Mouse (Mus musculus): ENCODE results near the gene Asap2.
A peak's percentile ranks its signal among the peaks of the same experiment; 100 is the strongest.
"Not testable (repeated sequence)": the region's sequence is repeated elsewhere in the genome, so short reads cannot be mapped to it uniquely, and the experiment has no call there.

The Asap2 gene

DNA sequence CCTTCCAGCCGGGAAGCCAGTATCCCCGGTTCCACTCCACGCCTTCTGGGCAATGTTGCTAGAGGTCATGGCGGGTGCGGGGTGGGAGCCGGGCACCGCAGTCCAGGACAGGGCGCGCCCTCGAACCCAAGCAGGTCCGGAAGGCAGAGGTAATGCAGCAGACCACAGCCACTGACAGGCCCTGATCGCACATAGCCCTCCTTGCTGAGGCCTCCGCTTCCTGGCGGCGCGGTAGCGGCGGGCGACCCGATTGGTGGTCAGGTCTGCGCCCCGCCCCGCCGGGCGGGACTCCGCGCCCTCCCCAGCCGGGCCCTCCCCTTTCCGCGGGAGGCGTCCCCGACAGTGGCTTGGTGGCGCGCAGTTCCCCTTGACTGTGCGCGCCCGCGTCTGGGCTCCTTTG is at the start of gene Asap2:
Asap2 (plus strand) TSS at position 328 of the 400 bp plus-strand sequence.
- peak; percentile 51 to 60 for DNase-seq (ENCODE audit: low spot score in 2 of 2)

DNA sequence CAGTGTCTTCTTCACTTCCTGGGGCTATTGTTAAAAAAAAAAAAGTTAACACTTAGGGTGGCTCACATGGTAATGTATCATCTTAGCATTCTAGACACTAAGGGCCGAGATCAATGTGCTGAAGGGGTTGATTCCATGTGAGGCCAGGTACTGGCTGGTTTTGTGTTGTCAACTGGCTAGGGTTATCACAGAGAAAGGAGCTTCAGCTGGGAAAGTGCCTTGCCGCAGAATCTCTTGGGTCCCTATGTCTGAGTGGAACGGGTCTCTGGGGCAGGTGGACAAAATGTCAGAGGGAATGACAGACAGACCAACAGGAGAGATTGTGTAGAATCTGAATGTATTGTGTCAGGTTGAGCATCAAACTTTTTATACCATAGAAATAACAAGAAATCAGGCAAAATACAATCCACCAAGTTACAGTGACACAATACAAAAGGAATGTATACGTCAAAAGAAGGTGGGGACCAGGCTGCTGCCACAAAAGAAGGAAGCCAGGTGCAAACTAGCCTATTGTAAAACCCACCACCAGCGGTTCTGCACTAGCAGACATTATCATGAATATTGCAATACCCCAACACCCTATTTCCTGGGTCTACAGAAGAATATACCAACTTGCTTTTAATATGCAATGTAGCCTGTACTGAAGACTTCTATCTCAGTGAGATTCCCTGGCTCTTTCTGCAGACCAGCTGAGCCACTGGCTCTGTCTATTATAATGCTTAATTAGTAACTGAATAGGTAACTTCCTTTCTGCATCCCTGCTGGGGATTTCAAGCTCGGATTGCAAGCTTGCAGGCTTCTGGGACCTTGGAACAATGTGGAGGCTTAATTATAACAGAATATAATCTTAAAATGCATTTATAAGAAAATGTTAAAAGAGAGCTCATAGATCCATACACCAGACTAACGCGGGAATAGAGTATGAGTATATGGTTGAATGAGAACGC is 42.9 kb upstream of the Asap2 start:
- DNase-seq (ENCODE audit: low spot score in 2 of 2) = not testable (repeated sequence)

DNA sequence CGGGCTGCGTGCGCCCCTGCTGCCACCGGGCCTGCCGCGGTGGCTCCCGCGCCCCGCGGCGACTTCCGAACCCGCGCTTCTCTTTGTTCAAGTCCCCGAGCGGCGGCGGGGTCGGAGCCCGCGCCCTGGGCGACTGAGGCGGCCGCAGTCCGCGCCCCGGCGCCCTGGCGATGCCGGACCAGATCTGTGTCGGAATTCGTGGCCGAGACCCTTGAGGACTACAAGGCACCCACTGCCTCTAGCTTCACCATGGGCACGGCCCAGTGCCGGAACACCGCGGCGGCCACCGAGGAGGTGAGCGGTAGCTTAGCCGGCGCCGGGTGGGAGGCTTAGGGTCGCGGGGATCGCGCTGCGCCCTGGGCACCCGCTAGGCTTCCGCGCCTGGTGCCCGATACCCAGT is 320 bp downstream of the Asap2 start:
- DNase-seq (ENCODE audit: low spot score in 2 of 2) = not testable (repeated sequence)

DNA sequence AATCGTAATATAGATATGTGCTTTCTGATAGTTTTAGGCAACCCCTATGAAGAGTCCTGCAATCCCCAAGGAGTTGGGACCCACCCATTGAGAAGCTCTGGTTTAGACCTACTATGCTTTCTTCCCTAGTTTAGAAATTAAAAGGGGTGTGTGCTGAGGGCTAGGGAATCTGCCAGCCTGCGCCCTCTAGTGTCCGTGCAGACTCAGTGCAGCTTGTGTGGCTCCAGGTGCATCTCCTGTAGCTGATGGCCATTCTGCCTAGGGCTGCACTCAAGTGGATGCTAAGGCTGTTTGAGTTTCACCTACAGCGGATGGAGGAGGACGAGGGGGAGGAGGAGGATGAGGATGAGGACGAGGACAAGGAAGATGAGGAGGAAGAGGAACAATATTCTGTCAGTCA is 40.6 kb downstream of the Asap2 start:
- DNase-seq (ENCODE audit: low spot score in 2 of 2) = not testable (repeated sequence)

DNA sequence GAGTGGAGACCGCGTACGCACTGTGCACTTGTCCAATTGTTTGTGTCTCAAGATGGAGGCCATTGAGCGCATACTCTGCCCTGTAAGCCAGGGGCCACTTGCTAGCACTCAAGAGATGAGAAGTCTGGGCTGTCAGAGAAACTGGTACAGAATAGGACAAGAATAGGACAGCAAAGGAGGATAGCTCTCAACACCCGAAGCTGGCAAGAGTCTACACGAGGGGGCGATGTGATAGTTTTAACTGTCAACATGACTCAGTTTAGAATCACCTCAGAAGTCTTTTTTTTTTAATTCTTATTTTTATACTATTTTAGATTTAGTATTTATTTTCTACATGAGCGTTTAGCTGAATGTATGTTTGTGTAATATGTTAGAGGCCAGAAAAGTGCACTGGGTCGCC is 56.5 kb downstream of the Asap2 start:
- not testable (repeated sequence) for DNase-seq (ENCODE audit: low spot score in 2 of 2)

DNA sequence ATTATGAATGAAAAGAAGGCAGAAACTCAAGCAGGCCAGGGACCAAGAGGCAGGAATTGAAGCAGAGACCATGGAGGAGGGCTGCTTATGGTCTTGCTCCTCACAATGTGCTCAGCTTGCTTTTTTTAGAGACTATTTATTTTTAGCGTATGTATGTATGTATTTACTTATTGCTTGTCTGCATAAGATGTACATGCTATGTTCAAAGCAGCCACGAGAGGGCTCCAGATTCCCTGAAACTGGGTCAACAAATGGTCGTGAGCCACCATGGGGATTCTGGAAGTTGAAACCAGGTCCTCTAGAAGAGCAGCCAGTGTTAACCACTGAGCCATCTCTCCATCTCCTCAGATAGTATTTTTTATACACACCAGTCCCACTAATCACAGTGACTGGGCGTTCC is 85.5 kb downstream of the Asap2 start:
- DNase-seq (ENCODE audit: low spot score in 2 of 2) = peak; percentile 49 to 61

DNA sequence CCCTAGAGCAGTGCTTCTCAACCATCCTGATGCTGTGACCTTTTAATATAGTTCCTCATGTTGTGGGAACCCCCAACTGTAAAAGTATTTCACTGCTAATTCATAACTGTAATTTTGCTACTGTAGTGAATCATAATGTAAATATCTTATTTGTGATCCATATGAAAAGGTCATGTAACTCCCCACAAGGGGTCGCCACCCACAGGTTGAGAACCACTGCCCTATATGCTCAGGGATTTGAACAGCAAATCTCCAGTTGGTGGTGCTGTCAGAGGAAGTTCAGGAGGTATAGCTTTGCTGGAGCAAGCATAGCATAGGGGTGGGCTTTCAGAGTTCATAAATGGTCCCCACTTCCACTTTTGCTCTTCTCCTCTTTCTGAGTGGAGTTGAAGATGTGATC is 99.9 kb downstream of the Asap2 start:
- DNase-seq (ENCODE audit: low spot score in 2 of 2) = peak; percentile 2 to 4

DNA sequence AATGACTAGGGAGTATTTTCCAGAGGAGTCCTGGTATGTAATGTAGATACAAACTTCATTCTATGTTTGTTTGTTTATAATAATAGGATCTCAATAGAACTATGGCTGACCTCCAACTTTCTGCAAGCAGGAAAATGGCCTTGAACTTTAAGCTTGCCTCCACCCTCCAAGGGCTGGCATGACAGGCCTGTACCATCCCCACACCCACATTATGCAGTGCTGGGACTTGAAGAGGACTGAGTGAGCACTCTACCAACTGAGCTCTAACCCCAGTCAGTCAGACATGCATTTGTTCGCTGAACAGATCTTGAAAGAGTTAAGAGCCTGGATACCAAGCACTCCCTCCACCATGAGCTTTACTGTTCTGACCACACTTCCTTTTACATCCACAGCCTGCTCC is 102.2 kb downstream of the Asap2 start:
- not testable (repeated sequence) for DNase-seq (ENCODE audit: low spot score in 2 of 2)

DNA sequence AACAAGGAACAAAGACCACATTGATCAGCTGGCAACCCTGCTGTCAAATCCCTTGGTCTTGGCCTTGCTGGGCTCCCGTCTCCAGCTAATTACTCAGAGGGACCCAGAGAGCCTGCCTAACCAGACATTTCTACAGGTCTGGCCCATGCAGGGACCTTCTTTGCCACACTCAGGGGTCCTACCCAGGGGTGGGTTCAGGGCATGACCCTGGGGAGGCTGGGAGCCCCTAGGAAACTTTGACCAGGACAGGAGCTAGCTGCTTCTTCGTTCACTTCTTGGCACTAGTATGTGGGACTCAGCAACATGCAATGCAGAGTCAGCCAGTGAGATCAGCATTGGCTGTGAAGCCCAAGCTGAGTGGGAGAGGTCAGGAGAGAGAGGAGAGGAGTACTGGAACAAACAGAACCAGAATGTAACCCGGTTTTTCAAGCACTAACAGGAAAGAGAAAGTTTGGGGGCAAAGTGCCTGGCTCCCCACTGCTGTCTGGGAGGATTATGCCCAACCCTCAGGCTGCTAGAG is 107.6 kb downstream of the Asap2 start:
- not testable (repeated sequence) for DNase-seq (ENCODE audit: low spot score in 2 of 2)

DNA sequence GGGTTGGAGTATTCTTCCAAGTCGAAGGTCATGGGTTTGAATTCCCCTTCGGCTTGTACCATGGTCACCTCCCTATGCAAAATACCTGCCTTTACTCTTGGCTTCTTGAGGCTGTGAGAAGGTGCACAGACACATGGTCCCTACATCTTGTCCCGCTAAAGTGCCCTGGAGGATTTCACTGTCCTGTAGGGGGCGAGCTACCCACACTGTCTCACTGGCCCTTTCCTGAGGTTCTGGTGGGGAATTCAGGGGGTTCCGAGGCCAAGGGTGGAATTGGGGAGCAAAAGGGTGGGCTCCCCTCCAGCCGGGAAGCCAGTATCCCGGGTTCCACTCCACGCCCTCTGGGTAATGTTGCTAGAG is 120.8 kb downstream of the Asap2 start:
- DNase-seq (ENCODE audit: low spot score in 2 of 2) = not testable (repeated sequence)

DNA sequence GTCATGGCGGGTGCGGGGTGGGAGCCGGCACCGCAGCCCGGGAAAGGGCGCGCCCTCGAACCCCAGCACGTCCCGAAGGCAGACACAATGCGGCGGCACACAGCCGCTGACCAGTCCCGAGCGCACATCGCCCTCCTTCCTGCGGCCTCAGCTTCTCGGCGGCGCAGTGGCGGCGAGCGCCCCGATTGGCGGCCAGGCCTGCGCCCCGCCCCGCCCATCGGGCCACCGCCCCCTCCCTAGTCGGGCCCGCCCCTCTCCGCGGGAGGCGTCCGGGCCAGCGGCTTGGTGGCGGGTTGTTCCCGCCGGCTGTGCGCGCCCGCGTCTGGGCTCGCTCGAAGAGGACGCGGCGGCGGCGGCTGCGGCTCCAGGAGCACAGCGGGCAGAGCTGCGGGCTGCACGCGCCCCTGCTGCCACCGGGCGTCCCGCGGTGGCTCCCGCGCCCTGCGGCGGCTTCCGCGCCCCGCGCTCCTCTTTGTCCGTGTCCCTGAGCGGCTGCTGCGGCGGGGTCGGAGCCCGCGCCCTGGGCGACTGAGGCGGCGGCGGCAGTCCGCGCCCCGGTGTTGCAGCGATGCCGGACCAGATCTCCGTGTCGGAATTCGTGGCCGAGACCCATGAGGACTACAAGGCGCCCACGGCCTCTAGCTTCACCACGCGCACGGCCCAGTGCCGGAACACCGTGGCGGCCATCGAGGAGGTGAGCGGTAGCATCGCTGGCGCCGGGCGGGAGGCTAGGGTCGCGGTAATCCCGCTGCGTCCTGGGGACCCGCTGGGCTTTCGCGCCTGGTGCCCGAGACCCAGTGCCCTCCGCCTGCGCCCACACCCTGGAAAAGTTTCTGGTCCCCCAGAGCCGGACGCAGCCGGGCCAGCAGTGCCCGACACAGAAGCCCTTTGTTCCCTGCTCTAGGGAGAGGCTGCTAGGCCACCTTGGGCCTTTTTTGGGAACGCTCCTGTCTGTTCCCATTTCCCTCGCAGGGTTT is 121.5 kb downstream of the Asap2 start:
- DNase-seq (ENCODE audit: low spot score in 2 of 2) = peak; percentile 74 to 76

DNA sequence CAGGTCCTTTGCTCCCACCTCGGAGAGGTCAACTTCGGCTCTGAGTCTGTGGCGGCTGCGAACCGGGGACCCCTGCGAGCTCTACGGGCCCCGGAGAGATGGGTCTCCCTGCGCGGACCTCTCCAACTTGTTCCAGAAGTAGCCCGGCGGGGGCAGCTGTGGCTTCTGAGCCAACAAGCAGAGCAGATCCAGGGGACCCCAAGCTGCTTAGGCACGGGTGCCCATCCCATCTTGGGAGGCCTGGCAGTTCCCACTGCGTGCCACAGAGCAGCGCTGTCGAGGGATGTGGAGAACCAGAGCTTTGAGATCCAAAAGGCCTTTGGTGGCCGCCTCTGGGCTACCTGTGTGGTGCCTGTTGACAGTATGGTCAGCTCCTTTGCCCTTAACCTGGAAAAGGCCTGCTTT is 122.2 kb downstream of the Asap2 start:
- DNase-seq (ENCODE audit: low spot score in 2 of 2) = peak in 1 of 2 experiments; percentile 23

DNA sequence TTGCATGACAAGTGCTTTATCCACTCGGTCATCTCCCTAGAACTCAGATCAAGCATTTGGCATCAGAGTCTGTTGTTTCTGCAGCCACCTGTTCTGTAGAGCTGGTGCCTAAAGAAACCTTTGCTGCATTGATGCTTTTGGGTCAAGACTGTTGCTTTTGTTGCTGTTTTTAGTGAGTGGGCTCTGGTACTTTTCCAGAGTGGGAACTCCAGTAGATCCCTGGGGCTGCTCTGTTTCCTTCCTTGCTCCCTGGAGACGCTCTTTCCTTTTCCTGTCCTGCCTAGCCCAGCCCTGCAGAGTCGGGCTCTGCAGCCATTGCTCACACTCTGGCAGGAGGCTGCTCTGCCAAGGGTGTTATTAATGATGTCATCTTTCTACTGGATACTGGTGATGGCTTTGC is 129.2 kb downstream of the Asap2 start:
- no peak for DNase-seq (ENCODE audit: low spot score in 2 of 2)

DNA sequence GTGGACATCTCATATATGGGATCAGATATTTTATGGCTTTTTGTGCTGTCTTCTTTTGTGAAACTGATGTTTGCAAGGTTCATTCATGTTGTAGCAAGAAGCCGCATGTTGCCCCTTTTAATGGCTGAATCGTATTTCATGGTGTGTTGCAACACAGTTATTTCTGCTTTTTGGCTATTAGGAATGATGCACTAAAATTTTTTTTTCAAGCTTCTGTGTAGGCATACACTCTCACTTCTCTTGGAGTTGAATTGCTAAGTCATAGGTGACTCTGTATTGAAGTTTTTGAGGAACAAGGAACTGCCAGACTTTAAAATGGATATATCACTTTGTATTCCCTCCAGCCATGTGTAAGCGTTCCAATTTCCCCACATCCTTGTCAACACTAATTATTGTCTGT is 132.6 kb downstream of the Asap2 start:
- no peak for DNase-seq (ENCODE audit: low spot score in 2 of 2)

DNA sequence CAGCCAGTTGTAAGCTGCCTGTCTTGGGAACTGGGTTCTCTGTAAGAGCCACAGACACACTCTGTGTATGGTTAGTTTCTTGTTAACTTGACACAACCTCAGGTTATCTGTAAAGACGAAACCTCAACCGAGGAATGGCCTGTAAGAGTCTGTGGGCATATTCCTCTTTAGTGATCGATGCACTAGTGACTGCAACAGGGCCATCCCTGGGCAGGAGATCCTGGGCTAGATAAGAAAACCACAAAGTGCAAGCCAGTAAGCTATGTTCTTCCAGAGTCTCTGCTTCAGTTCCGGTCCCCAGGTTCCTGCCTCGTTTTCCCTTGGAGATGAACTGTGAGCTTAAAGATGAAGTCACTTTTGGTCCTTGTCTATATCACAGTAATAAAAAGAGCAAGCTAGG is 133.4 kb downstream of the Asap2 start:
- no peak for DNase-seq (ENCODE audit: low spot score in 2 of 2)

DNA sequence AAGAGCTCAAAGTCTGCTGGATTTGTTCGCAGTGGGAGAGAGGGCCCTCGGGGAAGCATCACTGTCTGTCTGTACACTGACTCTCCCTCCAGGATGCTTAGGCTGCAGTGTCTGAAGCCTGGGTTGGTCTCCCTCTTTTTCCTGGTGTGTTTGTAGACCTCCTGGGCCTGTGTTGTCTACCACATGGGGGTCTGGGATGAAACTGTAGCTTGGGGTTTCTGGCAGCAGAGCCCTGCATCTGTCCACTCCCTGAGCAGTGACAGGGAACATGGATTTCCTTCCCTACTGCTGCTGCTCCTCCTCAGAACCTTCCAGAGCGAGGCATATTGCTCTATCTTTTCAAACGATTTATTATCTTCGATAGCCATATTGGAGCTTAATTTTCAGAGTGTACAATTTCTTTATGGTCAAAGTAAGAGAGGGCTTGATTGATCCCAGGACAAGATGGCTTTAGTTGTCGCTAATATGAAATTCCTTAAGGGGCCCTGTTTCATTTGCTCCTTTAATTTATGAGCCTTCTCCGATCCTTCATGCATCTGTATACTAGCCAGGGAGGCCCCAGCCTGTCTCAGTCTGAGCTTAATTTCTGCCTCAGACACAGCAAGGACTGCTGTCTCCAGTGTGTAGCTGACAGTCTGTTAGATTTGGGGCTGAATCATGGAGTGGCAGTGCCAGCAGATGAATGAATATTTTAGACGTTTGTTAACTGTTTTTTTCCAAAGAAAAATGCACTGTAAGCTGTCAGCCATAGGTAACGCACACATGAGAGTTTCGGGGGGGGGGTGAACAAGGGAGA is 135.6 kb downstream of the Asap2 start:
- no peak for DNase-seq (ENCODE audit: low spot score in 2 of 2)

DNA sequence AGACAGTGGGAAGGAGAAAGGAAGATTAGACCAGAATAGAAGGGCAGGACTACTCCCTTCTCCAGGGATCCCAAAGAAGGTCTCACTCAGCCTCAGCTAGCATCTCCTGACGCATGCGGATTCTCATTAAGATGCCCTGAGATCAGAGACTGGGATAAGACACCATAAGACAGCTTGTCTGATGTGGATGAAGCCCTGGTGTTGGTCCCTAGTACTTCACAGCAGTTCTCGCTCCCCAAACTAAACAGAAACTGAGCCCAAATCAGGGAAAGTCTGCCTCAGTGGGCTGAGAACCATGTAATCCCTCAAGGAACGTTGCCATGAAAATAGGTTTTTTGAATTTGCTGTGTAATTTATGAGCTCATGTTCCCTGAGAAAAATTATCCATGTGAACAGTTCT is 136.3 kb downstream of the Asap2 start:
- no peak for DNase-seq (ENCODE audit: low spot score in 2 of 2)

DNA sequence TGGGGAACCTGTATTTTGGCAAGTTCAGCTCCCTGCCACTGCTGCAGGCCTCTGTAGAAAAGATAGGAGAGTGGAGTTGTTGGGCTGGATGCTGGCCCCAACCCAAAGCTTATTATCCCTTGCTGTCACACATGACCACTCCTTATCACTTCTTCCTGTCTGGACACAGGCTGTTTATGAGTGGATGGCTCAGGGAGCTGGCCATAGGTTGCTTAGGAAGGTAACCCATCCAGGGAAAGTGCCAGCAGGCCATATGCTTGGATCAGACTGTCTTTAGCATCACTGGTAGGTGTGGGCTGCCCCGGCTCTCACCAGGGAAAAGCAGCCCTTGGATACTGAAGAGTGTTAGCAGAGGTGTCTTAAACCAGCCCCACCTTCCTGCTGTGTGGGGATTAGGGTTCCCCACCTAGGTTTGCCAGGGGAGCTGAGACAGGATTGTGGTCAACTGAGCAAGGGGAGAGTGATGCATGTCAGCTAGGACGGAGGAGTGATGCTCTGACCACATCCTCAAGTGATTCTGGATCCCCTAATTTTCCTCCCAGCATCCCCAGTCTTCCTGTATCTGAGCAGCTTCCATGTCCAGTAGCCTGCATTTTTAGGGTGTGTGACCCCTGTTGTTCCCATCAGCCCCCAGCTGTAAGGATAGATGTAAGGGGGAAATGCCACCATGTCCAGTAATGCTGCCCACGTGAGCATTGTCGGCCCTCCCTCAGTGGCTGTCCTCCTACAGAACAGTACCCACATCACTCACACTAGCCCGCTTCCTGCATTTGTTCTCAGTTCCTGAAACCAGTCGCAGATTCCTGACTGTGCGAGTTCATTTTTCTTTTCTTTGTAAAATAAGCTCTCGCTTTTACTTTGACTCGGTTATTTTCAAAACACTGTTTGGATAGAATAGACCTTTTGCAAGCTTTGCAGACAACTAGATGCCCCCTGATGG is 138.9 kb downstream of the Asap2 start:
- peak in 1 of 2 experiments; percentile 23 for DNase-seq (ENCODE audit: low spot score in 2 of 2)

DNA sequence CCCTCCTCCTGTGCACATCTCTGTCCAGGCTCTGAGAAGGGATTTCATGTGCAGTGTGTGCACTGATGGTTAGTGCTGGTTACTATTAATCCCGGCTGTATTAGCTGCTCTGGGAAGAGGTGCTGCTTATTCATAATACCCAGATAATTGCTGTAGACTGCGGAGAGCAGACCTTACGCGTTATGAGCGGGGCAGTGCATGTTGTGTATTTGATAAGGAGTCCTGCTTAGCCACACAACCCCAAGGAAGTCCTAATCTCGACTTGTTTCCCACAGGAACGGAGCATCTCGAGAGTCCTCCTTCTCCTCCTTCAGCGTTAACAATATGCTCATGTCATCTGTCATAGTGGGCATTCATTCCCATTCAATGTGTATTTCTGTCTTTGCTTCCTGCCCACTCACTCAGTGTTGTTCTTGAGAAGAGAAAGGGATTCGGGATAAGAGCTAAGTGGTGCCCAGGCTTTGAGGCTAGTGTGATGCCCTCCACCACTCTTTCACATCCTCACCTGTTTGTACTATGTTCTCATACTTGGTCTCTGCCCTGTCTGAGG is 140.1 kb downstream of the Asap2 start:
- no peak for DNase-seq (ENCODE audit: low spot score in 2 of 2)

DNA sequence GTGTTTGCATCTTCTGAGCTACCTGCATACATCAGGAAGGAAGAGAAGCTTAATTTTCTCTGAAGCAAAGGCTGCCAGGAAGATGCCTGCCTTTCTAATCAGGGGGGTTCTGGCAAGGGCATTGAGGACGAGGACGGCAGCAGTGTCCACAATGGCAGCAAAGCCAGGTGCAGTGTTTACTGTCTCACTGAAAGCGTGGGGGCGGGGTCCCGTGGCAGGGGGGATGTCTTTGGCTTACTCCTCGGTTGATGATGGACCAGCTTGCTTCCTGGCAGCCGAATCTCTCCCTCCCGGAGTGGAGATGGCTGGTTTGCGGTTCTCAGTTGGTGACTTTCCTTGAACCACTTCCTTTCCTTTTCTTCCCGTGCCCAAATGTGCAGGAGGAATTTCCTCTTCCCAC is 142.3 kb downstream of the Asap2 start:
- no peak for DNase-seq (ENCODE audit: low spot score in 2 of 2)
